Mouse (Mus musculus) urinary bladder, postnatal 25 days (tissue): ENCODE results near the gene Sfn.
"Not testable (repeated sequence)": the region's sequence is repeated elsewhere in the genome, so short reads cannot be mapped to it uniquely, and the experiment has no call there.

Experiments used
- DNase-seq: peaks from one replicate; pipeline ENCODE4 v3.0.0; 2022; ENCODE audit warnings: low spot score

Sfn gene

DNA sequence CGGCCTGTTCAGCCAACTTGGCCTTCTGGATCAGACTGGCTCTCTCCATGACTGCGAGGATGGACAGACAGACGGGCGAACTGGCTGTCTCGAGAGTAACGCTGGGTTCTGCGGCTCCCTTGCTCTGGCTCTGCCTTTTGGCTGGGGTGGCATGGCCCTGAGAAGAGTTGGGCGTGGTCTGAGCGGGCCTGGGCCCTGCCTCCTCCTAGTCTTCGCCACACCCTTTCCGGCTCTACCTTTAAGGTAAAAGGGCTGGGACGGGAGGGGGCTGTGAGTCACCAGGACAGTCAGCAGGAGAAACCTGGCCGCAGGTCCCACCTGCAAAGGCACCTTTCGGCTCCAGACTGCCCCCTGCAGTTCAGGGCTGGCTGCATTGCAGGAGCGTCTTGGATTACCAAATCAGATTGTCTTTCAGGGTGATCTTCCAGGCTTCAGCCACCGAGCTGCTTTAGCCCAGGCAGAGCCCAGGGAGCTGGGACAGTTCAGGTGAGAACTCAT lies at the start of gene Sfn:
Gene Sfn, minus strand, starts transcription at position 448 of the 498 bp plus-strand sequence.
- peak; percentile 84 for DNase-seq

DNA sequence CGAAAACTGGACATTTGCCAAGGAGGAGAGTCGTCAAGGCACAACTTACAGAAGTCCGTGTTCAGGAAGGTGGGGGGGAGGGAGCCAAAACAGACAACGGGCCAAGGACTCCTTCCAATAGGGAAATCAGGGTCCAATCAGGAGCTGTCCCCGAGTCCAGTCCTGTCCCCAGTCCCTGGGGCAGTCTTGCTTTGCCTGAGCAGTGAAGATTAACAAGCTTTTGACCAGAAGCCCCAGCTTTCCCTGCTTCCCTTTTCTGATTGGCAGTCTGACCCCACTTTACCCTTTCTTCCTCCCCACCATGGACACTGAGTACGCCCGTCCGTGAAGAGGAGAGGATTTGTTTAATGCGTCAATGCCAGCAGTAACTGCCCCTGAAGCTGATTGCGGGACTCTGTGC lies 49.5 kb upstream of the Sfn start:
- no peak for DNase-seq

DNA sequence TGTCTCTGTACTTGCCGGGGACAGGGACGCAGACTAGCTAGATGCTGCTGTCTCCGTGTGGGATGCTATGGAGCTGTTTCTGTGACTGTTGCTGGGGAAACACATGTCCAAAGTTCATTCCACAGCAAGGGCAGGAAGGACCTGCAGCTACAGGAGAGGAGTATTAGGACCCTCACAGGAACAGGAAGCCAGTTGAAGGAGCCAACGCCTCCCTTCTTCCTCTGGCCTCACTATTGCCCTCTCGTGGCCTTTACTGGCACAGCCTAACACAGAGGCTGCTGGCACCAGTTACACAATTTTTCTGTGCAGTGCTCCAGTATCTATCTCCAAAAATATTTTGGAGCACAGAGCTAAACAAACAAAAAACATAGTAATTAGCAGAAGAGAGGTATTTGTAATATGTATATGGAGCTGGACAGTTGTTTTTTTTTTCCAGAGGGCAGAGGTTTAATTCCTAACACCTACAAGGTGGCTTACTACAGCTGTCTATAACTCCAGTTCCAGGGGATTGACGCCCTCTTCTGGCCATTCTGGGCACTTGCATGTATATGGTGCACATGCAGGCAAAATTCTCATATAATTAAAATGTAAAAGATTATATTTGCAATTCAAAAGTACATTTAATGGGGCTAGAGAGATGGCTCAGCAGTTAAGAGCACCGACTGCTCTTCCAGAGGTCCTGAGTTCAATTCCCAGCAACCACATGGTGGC lies 48.2 kb upstream of the Sfn start, which contains the start of gene Zdhhc18:
Gene Zdhhc18, minus strand, starts transcription at position 166 of the 711 bp plus-strand sequence.
- DNase-seq = peak; percentile 72

DNA sequence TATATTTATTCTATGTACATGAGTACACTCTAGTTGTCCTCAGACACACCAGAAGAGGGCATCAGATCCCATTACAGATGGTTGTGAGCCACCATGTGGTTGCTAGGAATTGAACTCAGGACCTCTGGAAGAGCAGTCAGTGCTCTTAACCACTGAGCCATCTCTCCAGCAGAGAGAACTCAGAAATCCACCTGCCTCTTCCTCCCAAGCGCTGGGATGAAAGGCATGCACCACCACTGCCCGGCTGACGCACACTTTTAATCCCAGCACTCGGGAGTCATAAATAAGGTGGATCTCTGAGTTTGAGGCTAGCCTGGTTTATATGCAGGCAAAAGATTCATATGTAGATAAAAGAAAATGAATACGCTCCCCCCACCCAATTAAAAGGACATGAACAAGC lies 47.5 kb upstream of the Sfn start:
- not testable (repeated sequence) for DNase-seq

DNA sequence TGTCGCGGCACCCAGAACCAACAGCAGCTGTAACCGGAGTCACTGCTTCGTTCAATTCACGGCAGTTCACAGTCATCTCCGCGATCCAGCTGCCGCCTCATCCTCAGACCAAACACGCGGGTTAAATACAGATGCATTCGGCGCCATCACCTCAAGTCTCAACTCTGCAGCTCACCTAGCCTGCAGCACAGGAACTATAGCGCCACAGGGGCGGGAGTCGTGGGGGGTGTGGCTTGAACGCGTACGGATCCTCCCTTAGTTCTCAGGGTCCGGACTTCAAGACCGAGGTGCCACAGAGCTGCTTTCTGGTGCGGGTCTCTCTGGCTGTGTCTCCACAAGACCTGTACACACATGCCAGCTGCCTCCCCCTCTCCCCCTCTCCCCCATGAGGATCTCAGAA lies 43.7 kb upstream of the Sfn start:
- DNase-seq = no peak

DNA sequence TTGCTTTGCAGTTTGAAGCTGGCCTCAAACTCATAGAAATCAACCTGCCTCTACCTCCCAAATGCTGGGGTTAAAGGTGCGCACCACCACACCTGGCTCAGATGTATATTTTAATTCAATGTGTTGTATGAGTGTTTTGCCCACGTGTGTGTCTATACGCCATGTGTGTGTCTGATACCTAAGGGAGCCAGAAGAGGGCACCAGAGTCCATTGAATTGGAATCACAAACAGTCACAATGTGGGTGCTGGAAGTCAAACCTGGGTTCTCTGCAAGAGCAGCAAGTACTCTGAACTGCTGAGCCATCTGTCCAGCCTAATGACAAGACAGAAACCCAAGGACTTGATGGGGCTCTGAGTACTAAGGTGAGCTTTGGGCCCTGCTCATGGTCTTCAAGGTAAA lies 43.2 kb upstream of the Sfn start:
- DNase-seq = no peak

DNA sequence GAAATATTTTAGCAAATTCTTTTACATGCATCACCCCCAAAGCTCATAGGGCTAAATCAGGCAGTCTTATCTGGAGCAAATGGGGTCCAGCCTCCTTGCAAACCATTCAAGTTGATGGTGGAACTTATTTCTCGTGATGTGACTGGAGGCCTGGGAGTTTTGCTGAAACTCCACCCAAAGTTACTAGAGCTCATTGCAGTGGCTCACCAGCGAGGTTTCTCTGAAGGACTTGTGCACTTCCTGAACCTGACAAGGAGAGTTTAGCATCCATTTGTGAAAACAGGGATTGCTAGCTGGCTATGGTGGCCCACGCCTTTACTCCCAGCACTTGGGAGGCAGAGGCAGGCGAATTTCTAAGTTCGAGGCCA lies 32.1 kb upstream of the Sfn start:
- DNase-seq = no peak

DNA sequence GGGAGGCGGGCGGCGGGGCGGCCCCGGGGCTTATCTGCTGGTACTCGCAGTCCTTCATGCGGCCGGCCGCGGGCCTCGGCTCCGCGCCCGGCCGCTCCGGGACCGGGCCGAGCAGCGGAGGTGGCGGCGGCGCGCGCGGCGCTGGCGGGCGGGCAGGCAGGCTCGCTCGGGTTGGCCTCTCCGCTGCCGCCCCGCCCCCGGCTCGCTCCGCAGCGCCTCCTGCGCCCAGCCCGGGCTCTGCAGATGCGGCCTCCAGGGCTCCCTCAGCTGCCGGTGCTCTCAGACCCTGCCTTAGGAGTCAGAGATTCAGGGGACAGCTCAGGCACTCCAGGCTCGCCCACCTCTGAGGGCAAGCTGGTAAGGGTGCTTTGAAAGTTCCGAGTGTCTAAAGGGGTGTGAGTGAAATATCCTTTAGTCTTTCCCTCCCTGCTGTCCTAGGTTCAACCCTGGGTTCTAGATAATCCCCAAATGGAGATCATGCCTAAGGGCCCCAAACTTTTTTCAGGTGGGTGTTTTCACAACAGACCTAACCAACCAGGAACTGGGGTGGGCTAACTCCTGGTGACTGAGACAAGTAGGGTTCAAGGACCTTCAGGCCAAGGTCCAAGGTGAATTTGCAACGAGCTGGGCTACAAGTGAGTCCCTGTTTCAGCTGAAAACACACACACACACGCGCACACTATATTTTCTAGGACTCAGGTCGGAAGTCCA lies 31.5 kb upstream of the Sfn start:
- DNase-seq = peak; percentile 93

DNA sequence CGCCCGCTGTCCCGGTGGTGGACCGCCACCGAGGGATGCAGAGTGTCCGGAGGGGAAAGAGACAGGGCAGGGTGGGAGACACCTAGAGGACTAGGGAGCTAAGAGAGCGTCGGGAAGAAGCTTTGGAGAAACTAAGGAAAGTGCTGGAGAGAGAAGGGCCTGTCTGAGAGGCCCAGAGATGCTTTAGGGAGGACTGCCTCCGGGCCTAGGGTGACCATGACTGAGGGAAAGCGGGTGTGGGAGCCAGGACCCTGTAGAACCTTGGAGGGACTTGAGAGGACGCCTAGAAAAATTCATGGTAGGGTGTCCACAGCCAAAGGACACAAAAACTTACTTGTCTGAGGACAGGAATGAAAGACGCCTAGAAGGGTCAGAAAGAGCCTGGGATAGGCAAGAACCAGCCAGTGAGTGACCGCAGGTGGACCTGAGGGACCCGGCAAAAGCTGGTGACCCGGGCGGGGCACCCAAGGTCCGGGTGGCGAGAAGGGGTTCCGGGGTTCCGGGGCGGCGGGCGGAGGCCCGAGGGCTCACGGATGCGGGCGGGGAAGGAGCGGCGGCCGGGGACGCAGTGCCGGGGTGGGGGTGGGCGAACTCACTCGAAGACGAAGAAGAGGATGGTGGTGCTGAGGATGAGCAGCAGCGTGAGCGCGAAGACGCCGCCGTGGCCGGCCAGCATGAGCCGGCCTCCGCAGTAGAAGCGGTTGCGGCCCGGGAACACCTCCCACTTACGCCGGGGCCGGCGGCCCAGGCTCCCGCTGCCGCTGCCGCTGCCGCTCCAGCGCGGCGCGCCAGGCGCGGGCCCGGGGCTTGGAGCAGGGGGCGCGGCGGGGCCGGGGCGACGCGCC lies 30.7 kb upstream of the Sfn start:
- DNase-seq = peak; percentile 31

DNA sequence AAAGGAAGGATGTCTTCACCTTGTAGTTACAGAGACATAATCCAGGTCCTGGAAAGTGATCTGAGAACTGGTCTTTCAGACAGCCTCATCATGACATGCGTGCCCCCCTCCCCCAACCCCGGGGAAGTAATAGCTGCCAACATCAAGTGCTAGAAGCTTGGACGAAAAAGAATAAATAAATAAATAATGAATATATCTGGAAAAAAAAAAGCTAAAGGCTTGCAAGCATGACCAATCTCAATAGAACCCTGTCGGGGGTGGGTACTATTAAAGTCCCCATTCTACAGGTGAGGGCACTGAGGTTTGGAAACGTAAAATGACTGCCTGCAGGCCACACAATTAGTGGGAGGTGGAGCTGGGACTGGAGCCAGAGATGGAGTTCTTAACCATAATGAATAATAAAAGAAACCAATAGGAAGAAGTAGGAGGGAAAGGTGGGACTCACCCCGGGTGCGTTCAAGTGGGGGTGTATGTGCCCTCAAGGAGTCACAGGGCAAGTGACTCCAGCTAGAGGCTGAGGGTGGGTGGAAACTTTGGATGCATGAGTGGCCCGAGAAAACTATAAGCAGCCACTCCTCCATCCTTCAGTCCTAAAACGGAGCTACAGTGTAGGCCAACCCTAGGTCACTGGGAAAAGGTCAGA lies 29.9 kb upstream of the Sfn start:
- DNase-seq = no peak

DNA sequence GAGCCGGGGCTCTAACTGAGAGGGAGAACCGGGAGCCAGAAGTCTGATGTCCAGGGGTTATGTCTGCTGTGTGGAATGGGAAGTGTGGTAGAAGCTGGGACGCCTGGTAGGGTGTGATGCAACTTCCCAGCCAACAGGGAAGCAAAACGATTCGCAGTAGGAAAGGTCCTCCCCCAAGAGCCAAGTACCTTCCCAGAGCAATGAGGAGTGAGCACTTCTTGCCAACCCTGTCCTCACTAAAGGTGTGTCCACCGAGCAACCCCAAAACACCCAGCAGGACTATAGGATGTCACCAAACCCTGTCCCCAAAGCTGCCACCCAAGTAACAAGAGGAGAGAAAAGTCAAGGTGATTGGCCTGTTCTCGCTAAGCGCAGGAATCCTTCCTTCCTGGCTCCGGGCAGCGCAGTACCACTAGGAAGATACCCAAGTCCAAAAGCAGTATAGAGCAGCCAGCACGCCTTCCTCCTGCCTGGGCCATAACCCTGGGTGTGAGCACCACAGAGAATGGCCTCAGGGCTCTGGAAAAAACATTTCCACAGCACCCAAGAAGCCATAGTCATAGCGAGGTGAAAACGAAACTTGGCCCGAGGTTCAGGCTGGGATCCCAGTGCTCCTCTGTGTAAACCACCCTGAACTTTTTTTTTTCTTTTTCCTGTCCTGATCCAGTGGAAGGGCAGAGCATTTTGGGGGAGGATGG lies 29.3 kb upstream of the Sfn start:
- no peak for DNase-seq

DNA sequence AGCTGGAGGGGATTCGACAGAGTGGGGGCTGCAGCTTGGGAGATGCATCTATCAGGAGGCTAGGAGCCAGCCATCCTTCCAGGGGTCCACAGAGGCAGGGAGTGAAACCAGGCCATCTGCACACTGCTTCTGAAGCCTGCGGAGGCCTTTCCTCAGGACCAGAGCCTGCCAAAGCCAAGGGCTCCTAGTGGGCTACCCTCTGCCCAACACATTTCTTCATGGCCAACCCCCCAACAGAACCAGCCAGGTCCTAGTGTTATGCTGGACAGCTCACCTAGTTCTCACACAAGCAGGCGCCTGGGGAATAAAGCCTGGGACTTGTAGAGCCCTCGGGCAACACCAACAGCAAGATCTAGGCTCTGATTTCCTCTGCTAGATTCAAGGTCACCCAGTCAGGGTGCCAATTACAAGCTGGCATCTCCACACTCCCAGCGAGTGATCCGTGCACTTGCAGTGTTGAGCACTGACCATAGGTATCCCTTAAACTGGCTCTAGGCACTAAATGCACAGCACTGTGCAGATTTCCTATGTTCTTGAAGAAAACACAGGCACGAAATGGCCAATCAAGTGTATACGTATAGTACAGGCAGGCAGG lies 28.5 kb upstream of the Sfn start:
- DNase-seq = no peak

DNA sequence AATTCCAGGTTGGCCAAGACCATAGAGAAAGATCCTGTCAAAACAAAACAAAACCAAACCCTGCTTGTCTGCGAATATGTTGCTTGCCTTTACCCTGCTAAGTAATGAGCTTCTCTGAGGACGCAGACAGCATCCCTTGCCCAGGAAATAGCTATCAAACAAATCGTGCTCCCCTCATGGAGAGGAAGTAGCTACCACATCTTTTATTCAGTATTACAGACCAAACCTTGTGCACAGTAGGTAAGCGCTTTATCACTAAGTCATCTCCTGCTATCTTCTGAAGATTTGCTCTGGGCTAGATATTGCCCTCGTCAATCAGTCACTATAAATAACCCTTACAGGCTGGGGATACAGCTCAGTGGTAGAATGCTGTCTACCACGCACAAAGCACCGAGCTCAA lies 27.2 kb upstream of the Sfn start:
- no peak for DNase-seq

DNA sequence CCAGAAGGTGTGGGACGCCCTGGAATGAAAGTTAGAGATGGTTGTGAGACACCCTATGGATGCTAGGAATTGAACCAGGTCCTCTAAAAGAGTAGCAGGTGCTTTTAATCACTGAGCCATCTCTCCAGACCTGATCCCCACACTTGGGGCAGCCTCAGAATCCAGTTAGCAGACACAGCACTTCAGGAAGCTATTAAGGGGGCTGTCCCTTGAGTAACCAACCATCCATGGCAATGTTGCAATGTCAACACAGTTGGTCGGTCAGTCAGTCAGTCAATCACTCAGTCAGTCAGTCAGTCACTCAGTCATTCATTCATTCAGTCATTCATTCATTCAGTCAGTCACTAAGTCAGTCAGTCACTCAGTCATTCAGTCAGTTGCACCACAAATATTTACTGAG lies 26.5 kb upstream of the Sfn start:
- no peak for DNase-seq

DNA sequence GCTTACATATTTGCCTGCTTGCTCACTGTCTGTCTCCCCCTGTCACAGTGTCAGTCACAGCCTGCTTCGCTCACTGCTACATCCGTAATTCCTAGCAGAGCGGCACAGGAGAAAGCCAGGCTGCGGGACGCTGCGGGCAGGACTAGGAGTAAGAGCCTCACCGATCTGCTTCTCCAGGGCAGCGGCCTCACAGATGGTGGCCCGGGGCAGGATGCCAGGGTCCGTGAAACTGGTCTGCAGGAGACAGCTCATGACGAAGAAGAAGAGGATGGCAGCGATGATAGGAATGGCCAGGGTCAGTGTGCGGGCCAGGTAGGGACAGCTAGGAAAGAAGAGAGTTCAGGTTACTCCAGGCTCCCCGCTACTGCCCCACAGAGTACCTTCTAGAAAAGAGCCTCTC lies 25.1 kb upstream of the Sfn start:
- no peak for DNase-seq

DNA sequence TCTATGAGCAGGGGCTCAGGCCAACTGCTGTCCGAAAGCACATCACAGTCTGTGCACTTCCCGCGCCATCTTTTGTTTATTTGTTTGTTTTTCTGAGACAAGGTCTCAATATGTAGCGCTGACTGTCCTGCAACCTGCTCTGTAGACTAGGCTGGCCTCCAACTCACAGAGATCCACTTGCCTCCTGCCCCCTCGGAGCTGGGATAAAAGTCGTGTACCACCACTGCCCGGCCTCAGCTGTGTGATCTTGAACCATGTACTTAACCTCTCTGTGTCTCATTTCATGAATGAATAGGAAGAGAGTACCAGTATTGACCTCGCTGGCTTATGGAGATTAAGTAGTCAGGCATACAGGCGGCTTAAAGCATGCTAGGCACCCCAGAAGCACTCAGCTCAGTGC lies 24.7 kb upstream of the Sfn start:
- no peak for DNase-seq

DNA sequence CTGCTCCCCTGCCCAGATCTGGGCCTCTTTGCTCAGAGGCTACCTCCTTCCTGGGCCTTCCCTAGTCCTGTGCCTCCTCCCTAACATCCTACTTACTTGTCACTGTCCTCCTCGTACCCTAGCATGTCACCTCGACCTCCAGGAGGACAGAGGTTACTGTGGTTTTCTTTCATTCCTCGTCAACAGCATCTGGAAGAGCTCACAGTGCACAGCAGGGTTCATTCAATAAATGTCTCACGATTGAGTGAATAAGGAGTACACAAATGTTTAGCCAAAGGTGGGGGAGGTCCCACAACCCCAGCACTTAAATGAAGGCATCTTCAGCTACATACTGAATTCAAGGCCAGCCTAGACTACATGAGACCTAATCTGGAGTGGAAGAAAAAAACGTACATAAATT lies 24.3 kb upstream of the Sfn start:
- no peak for DNase-seq

DNA sequence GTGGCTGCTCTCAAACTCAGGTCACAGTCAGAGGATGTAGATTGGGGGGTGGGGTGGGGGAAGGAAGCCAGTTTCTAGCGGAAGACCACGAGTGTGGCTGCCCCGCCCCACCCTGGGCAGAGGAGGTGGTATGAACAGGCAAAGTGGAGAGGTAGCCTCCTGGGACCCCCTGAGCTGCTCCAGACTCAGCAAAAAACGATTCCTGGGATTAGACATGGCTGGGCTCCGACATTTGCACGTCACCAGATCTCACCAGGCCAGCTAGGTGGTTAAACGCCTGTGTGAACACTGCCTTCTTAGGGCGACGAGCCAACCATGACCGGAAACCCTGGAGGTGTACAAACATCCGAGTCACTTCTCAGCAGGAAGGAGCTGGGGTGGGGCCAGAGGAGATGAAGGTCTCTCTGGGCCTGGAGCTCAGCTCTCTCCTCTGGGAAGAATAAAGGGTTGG lies 23.7 kb upstream of the Sfn start:
- no peak for DNase-seq

DNA sequence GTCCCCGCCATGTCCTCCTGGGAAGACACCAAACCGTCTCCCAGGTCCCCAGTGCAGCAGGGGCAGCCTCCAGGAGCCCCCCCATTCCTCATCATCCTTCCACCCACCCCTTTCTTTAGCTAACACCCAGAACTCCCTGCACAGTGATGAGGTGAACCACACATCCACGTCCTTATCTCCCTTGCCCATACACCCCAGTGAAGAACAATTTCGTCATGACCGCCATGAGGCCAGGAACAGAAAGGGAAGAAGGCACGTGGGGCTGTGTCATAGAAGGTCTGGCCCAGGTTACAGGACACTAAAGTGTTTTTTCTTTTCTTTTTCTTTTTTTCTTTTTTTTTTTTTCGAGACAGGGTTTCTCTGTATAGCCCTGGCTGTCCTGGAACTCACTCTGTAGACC lies 22.9 kb upstream of the Sfn start:
- no peak for DNase-seq

DNA sequence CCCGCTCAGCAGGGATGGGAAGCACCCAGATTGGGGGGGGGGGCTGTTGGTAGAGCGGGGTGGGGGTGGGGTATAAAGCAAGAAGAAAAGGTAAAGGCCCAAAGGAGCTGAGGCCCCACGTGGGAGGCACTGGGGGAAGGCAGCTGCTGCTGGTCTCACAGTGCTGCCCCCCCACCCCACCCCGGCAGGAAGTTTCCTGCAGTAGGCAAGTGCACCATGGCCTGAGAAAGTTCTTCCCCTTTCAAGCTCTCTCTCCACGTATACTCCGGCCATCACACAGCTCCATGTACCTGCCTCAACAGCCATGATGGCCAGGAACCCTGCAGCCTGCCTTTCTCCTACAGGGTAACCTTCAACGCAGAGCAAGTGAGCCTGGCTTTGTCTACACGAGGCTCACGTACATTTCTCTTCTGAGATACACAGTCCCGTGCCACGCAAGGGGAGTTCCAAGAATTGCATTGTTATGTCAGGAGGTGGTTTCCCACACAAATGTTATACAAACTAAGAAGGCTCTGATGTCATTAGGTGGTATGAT lies 20.3 kb upstream of the Sfn start:
- DNase-seq = no peak

DNA sequence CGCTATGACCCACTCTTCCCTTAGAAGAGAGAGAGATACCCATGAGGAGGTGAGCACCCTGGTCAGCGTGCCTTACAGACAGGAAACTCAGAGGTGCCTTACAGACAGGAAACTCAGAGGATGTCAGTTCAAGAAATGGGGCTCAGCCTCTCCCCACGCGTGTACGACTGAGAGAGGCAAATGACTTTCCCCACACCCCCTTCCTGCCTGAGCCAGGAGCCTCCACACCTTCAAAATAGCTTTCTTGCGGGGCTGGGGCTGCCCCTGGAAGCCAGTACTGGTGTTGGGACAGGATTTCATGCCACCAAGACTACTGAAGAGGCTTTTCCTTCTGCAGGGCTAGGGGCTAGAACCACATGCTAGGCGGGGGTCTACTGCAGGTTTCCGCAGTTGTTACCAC lies 18.7 kb upstream of the Sfn start:
- no peak for DNase-seq
